Mouse (Mus musculus): Measurements from ENCODE around the gene Prpsap1.

DNA sequence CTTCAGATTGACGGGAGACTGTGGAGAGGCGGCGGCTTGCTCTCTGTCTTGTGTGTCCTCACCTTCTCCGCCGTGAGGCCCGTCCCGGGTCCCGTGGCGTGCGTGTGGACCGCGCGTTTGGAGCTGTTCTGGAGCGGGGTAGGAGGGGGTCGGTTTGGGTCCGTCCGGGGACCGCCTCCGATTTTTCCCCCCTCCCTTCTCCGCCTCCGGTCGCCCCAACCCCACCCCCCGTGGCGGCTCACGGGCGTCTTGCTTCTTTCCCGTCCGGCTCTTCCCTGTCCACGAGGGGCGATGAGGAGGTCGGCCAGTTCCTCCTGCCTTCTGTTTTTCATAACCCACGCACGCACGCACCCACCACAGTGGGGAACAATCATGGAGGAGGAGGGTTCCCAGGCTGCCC is 4.6 kb upstream of the Prpsap1 start:
- TF ChIP-seq USF1 (IDR thresholded peaks at IDR 0.05; ENCODE audit: low read depth) (no peak), POLR2AphosphoS2 (IDR thresholded peaks at IDR 0.05; ENCODE audit: insufficient read length, low read depth) (no peak), POLR2A (IDR thresholded peaks at IDR 0.05; ENCODE audit: insufficient read length, low read depth) (no peak), MYOG (IDR thresholded peaks at IDR 0.05; ENCODE audit: control insufficient read depth in 1 of 3, insufficient read depth in 1 of 3, insufficient read length in 2 of 3, low read depth in 2 of 3) (no peak), MAX (IDR thresholded peaks at IDR 0.05; ENCODE audit: low read depth) (no peak), E2F4 (IDR thresholded peaks at IDR 0.05; ENCODE audit: insufficient read depth) (no peak), CEBPB (IDR thresholded peaks at IDR 0.05; ENCODE audit: insufficient read depth, poor library complexity, severe bottlenecking) (no peak), TCF12 (IDR thresholded peaks at IDR 0.05; ENCODE audit: insufficient read depth, poor library complexity, severe bottlenecking) (no peak), SRF (IDR thresholded peaks at IDR 0.05; ENCODE audit: control insufficient read depth, insufficient read length, low read depth) (no peak), MYOD1 (IDR thresholded peaks at IDR 0.05; ENCODE audit: control insufficient read depth in 1 of 3, insufficient read length in 2 of 3, low read depth in 2 of 3) (no peak), REST (IDR thresholded peaks at IDR 0.05; ENCODE audit: insufficient read depth, insufficient read length) (no peak)
